Mouse (Mus musculus): ENCODE data around the gene Psmd13. TPM values are rescaled to one million over a fixed set of nuclear protein-coding genes. Genes with fewer than 3 reads are reported as not detected.

Gene Psmd13
- polyA plus RNA-seq, 1 experiment from 2014 or later = 120 TPM

DNA sequence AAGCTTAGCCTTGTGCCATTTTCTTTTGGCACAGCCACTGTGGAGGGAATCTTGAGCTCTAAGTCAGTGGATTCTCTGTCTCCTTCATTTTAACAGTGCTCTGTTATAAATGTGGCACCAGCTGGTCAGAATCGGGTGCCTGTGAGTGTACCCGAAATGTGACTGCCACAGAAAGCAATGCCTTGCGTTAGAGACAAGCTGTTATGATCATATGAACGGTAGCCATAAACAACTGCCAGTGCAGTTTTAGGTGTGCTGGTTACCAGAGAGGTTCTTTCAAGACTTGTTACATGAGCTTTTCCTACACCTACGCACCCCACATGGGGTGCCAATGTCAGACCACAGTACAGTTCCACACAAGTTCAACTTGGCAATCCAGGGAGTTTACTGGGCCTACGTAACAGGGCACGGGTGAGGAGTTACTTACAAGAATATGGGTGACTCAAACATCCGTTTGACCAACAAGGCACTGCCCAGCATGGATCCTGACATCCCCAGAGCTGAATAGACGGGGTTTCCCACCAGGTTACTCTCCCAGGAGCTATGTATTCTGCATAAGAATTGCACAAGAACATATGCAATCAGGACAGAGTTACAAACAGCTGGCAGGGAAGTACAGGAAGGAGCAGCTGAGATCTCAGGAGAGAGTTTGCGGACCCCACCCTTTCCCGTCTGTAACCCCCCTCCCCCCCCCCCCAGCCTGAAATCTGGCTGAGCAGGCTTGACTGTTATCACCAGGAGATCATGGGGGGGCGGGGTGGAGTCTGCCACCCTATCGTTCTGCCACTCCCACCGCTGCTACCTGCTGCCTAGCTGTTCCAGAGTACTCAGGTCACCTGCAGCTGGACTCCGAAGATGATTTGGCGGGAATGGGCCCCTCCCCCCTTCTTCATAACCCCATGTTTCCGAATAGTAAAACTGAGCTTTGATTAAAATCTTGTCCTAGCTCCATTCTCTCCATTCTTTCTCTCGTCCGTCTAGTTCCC, 40.7 kb upstream of the Psmd13 start:
- Histone ChIP-seq H3K36me3 (ENCODE audit: control insufficient read depth, insufficient read depth, low read length) (no peaks in the 10 kb centered on the region), H3K4me3 (ENCODE audit: control insufficient read depth in 1 of 2, insufficient read depth in 1 of 2, low read depth in 1 of 2, low read length in 2 of 2) (no peak overlapping the region), H3K27me3 (ENCODE audit: control insufficient read depth, insufficient read depth, low read length) (peaks cover 41% of the 10 kb centered on the region), H3K27ac (replicated peaks in 1 of 2; ENCODE audit: control insufficient read depth in 1 of 2, insufficient read depth in 1 of 2, low read depth in 2 of 2, low read length in 2 of 2) (no peak overlapping the region), H3K9me3 (ENCODE audit: control insufficient read depth, low read length) (no peaks in the 10 kb centered on the region), H3K4me2 (ENCODE audit: low read length) (no peak overlapping the region), H3K4me1 (ENCODE audit: control insufficient read depth in 2 of 2, insufficient read depth in 2 of 2, low read length in 2 of 2) (no peaks in the 10 kb centered on the region), H3K9ac (ENCODE audit: low read length) (no peak overlapping the region)
- 35% methylated on average over 18 of the region's 19 CpGs for WGBS
- no peak for ATAC-seq (ENCODE audit: insufficient number of reproducible peaks, insufficient read depth, low FRiP score, low read depth)

DNA sequence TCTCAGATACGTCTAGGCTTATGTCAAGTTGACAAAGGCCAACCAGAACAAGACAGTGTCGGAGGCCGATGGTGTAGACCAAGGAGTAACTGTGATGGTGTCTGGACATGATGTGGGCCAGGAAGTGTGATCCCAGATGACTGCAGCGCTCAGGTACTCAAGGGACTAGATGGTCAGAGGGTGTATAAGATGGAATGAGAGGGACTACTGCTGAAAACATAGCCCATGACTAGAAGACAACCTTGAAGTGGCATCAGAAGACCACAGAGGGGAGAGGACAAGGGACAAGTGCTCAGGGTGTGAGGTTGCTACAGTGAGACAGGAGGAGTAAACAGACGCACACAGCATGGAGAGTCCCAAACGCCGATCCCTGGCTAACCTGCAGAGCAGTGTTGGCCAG, 38.0 kb upstream of the Psmd13 start:
- Histone ChIP-seq H3K36me3 (ENCODE audit: control insufficient read depth, insufficient read depth, low read length) (no peaks in the 10 kb centered on the region), H3K9ac (ENCODE audit: low read length) (no peak overlapping the region), H3K4me1 (ENCODE audit: control insufficient read depth in 2 of 2, insufficient read depth in 2 of 2, low read length in 2 of 2) (peaks cover 0 to 5% of the 10 kb centered on the region in 2 experiments; a peak in 3 of 4 replicates), H3K9me3 (ENCODE audit: control insufficient read depth, low read length) (no peaks in the 10 kb centered on the region), H3K4me3 (ENCODE audit: control insufficient read depth in 1 of 2, insufficient read depth in 1 of 2, low read depth in 1 of 2, low read length in 2 of 2) (no peak overlapping the region), H3K27me3 (ENCODE audit: control insufficient read depth, insufficient read depth, low read length) (peaks cover 46% of the 10 kb centered on the region), H3K27ac (replicated peaks in 1 of 2; ENCODE audit: control insufficient read depth in 1 of 2, insufficient read depth in 1 of 2, low read depth in 2 of 2, low read length in 2 of 2) (no peak overlapping the region), H3K4me2 (ENCODE audit: low read length) (no peak overlapping the region)
- 65% methylated on average over 7 of the region's 7 CpGs for WGBS
- no peak for ATAC-seq (ENCODE audit: insufficient number of reproducible peaks, insufficient read depth, low FRiP score, low read depth)

GRCm38 (mm10) chr7:140844905-140845665, 36.7 kb upstream of the Psmd13 start, which contains the start of gene Scgb1c1:
TSS of gene Scgb1c1 (plus strand) at chr7:140845547.
- peaks cover 36% of the 10 kb centered on the region for H3K27me3 ChIP-seq (ENCODE audit: control insufficient read depth, insufficient read depth, low read length)
- ATAC-seq (ENCODE audit: insufficient number of reproducible peaks, insufficient read depth, low FRiP score, low read depth) = no peak

GRCm38 (mm10) chr7:140845683-140846082, 36.1 kb upstream of the Psmd13 start:
- Histone ChIP-seq H3K4me1 (ENCODE audit: control insufficient read depth in 2 of 2, insufficient read depth in 2 of 2, low read length in 2 of 2) (peaks cover 0 to 5% of the 10 kb centered on the region in 2 experiments; a peak in 3 of 4 replicates), H3K4me3 (ENCODE audit: control insufficient read depth in 1 of 2, insufficient read depth in 1 of 2, low read depth in 1 of 2, low read length in 2 of 2) (no peak overlapping the region), H3K36me3 (ENCODE audit: control insufficient read depth, insufficient read depth, low read length) (no peaks in the 10 kb centered on the region), H3K27me3 (ENCODE audit: control insufficient read depth, insufficient read depth, low read length) (peaks cover 30% of the 10 kb centered on the region), H3K27ac (replicated peaks in 1 of 2; ENCODE audit: control insufficient read depth in 1 of 2, insufficient read depth in 1 of 2, low read depth in 2 of 2, low read length in 2 of 2) (no peak overlapping the region), H3K9ac (ENCODE audit: low read length) (no peak overlapping the region), H3K9me3 (ENCODE audit: control insufficient read depth, low read length) (no peaks in the 10 kb centered on the region), H3K4me2 (ENCODE audit: low read length) (no peak overlapping the region)
- WGBS = 68% methylated on average over 4 of the region's 4 CpGs
- no peak for ATAC-seq (ENCODE audit: insufficient number of reproducible peaks, insufficient read depth, low FRiP score, low read depth)

More at GRCm38 (mm10) chr7:140844905-140845665, 36.7 kb upstream of the Psmd13 start, which contains the start of gene Scgb1c1:
- no peak within 1 kb of the TSS for H3K9ac ChIP-seq (ENCODE audit: low read length)
- H3K36me3 ChIP-seq (ENCODE audit: control insufficient read depth, insufficient read depth, low read length) = no peaks in the 10 kb centered on the region
- no peak within 1 kb of the TSS for H3K4me3 ChIP-seq (ENCODE audit: control insufficient read depth in 1 of 2, insufficient read depth in 1 of 2, low read depth in 1 of 2, low read length in 2 of 2)
- H3K4me2 ChIP-seq (ENCODE audit: low read length) = no peak within 1 kb of the TSS
- WGBS = 25% methylated on average over 14 of the region's 14 CpGs
- H3K9me3 ChIP-seq (ENCODE audit: control insufficient read depth, low read length) = no peaks in the 10 kb centered on the region
- H3K27ac ChIP-seq (replicated peaks in 1 of 2; ENCODE audit: control insufficient read depth in 1 of 2, insufficient read depth in 1 of 2, low read depth in 2 of 2, low read length in 2 of 2) = no peak within 1 kb of the TSS
- peaks cover 0 to 5% of the 10 kb centered on the region in 2 experiments; a peak in 3 of 4 replicates for H3K4me1 ChIP-seq (ENCODE audit: control insufficient read depth in 2 of 2, insufficient read depth in 2 of 2, low read length in 2 of 2)

- no peak overlapping the region for H3K4me3 ChIP-seq (ENCODE audit: control insufficient read depth in 1 of 2, insufficient read depth in 1 of 2, low read depth in 1 of 2, low read length in 2 of 2)
- H3K4me2 ChIP-seq (ENCODE audit: low read length) = no peak overlapping the region
- H3K4me1 ChIP-seq (ENCODE audit: control insufficient read depth in 2 of 2, insufficient read depth in 2 of 2, low read length in 2 of 2) = peaks cover 0 to 5% of the 10 kb centered on the region in 2 experiments; a peak in 3 of 4 replicates
- no peak overlapping the region for H3K9ac ChIP-seq (ENCODE audit: low read length)
- H3K27me3 ChIP-seq (ENCODE audit: control insufficient read depth, insufficient read depth, low read length) = peaks cover 23% of the 10 kb centered on the region
- no peaks in the 10 kb centered on the region for H3K9me3 ChIP-seq (ENCODE audit: control insufficient read depth, low read length)
- H3K36me3 ChIP-seq (ENCODE audit: control insufficient read depth, insufficient read depth, low read length) = peaks cover 4% of the 10 kb centered on the region
- ATAC-seq (ENCODE audit: insufficient number of reproducible peaks, insufficient read depth, low FRiP score, low read depth) = no peak
- H3K27ac ChIP-seq (replicated peaks in 1 of 2; ENCODE audit: control insufficient read depth in 1 of 2, insufficient read depth in 1 of 2, low read depth in 2 of 2, low read length in 2 of 2) = no peak overlapping the region
- 71% methylated on average over 10 of the region's 10 CpGs for WGBS
These were observed 35.1 kb upstream of the Psmd13 start for GRCm38 (mm10) chr7:140846676-140847075.

DNA sequence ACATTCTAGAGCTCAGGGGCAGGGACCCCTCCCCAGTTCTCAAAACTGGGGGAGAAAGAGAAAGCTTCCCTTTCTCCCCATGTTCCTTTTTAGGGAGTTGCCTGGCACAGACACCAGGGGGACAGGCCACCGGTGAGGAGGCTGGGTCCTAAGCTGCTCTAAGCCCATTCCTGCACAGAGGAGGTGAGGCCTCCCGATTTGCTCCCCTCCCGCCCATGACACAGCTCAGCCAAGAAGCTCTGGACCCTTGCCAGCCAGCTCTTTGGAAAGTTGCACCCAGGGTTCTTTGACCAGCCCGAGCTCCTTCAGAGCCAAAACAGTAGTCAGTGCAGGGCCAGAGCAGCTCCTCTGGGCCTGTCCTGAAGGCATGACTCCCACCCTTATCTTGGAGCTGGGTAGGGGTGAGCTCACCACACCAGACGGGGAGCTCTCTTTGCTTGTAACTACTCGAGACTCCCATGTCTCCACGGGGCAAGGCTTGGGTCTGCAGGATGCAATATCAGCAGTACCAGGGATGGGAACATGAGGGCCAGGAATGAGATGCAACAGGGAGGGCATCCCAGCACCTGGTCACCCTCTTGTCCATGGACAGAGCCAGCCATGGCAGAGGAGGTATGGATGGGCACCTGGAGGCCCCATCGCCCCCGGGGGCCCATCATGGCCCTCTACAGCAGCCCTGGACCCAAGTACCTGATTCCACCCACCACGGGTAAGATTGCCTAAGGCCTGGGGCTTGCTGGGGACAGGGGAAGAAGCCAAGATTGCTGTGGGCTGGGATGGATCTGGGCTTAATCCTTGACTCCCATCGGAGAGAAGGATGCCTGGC, 33.8 kb upstream of the Psmd13 start, which contains the start of gene Odf3:
Gene Odf3 (plus strand): TSS at position 51 of the 826 bp plus-strand sequence.
- no peak within 1 kb of the TSS for H3K4me3 ChIP-seq (ENCODE audit: control insufficient read depth in 1 of 2, insufficient read depth in 1 of 2, low read depth in 1 of 2, low read length in 2 of 2)
- no peak within 1 kb of the TSS for H3K4me2 ChIP-seq (ENCODE audit: low read length)
- H3K36me3 ChIP-seq (ENCODE audit: control insufficient read depth, insufficient read depth, low read length) = peaks cover 15% of the 10 kb centered on the region
- H3K4me1 ChIP-seq (ENCODE audit: control insufficient read depth in 2 of 2, insufficient read depth in 2 of 2, low read length in 2 of 2) = peaks cover 0 to 5% of the 10 kb centered on the region in 2 experiments; a peak in 3 of 4 replicates
- 44% methylated on average over 11 of the region's 11 CpGs for WGBS
- H3K9ac ChIP-seq (ENCODE audit: low read length) = no peak within 1 kb of the TSS
- ATAC-seq (ENCODE audit: insufficient number of reproducible peaks, insufficient read depth, low FRiP score, low read depth) = peak; percentile 41; the same call in 1 of the 2 replicates
- H3K9me3 ChIP-seq (ENCODE audit: control insufficient read depth, low read length) = no peaks in the 10 kb centered on the region
- no peak within 1 kb of the TSS for H3K27ac ChIP-seq (replicated peaks in 1 of 2; ENCODE audit: control insufficient read depth in 1 of 2, insufficient read depth in 1 of 2, low read depth in 2 of 2, low read length in 2 of 2)
- peaks cover 15% of the 10 kb centered on the region; the same call in 1 of the 2 replicates for H3K27me3 ChIP-seq (ENCODE audit: control insufficient read depth, insufficient read depth, low read length)
